Mouse (Mus musculus): Measurements from ENCODE around the gene Ano10. TPM values are rescaled to one million over a fixed set of nuclear protein-coding genes. Genes with fewer than 3 reads are reported as not detected.
A peak's percentile ranks its signal among the peaks of the same experiment; 100 is the strongest.

Gene Ano10
- total RNA-seq, 2 experiments from 2014 or later = 27.1 to 28.1 TPM

DNA sequence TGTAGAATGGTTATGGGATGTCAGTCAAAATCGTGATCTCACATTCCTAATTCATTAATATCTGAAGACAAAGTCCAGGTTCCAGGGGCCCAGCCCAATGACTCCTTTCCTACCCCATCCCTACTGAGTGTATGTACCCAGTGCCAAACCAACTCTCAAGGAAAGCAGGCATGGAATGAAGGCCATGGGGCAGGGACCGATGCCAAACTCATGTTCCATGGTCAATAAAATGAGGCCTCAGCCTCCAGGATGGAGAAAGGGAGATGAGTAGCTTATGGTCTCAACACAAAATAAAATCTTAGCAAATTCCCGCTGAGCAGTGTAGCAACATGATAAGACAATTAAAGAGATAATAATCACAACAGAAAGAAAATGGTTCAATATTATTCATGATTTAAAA, 39.8 kb downstream of the Ano10 start:
- intact Hi-C loops (cut with DNase I) = no loop called here
- DNase-seq (ENCODE audit: low spot score in 2 of 2) = no peak

DNA sequence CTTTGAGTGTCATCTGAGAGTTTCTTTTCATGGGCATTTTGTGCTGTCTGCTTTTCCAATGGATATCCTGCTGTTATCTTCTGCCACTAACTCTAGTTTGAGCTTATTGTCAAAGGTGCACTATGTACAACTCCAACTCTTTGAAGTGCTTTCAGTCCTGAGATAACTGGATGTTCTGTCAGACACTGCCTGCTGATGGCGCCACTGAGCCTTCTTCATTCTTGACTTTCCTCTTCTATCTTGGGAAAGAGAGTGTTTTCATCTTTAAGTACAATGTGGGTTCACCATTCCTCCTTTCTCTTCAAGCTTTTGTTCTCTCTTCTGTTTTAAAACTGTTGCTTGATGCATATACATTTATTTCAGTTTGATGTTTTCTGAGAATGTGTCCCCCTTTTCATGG, 42.1 kb downstream of the Ano10 start:
- DNase-seq (ENCODE audit: low spot score in 2 of 2) = no peak
- intact Hi-C loops (cut with DNase I) = no loop called here

DNA sequence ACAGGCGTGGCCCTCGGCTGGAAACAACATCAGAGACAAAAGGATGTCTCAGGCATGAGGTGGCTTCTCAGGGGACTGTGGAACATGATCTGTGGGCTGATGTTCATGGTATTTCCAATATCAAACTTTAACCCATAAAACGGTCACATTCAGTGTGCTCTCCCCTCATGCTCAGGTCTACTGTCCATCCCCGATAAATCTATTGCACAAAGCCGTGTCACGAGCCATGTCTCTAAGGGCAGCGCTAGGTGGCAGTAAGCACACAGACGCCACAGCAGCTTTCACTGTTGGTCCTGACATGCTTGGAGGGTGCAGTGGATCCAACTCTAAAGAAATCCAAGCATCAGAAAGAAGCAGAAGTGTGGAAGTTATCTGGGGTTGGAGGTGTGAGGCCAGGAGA, 46.1 kb downstream of the Ano10 start:
- peak; percentile 52 to 56 for DNase-seq (ENCODE audit: low spot score in 2 of 2)
- intact Hi-C loops (cut with DNase I) = loop anchor here (5.0 kb wide), 1 partner anchor 479 kb away; no protein-coding TSS in a partner anchor

DNA sequence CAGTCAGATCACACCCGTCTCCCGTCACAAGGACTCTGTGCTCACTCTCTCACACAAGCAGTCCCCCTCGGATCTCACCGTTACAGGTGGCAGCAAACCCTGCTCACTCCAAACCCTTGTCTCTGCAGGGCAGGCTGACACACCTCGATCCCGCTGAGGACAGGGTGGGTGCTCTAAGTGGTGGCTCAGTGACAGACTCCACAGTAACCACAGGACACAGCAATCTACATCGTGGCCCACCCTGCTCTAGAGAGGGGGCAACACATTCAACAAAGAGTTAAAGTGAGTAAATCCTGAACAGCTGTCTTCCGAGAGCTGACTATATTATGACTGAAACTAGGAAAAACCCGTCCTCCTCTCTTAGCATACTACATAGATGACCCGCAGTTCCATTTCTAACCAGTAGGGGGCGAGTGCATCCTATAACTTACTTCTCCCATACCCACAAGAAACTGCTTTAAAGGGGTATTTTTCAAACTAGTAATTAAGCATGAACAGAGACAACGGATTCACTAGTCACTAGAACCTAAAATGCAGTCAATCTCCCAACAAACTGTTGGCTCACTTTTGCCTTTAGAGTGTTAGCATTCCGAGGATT, 46.7 kb downstream of the Ano10 start:
- intact Hi-C loops (cut with DNase I) = loop anchor here (1.0 to 5.0 kb wide), 2 partner anchors 64 to 480 kb away; no protein-coding TSS in a partner anchor

DNA sequence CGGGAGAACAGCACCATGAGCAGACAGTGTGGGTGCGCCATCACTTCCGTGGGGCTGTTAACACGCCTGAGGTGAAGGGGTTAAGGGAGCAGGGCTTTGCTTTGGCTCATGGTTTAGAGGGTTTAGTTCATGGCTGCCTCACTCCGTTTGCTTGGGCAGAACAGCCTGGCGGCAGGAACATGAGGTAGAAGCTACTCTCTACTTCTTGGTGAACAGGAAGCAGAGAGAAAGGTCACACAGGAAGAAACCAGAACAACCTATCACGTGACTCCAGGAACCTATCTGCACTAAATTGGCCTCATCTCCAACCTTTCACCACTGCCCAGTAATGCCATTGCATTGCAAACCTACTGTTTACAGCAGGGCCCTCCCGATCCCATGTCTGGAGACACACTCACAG, 48.3 kb downstream of the Ano10 start:
- intact Hi-C loops (cut with DNase I) = loop anchor here (5.0 kb wide), 1 partner anchor 481 kb away; no protein-coding TSS in a partner anchor
- DNase-seq (ENCODE audit: low spot score in 2 of 2) = no peak

More for the DNA sequence above, 46.7 kb downstream of the Ano10 start:
- DNase-seq (ENCODE audit: low spot score in 2 of 2) = peak; percentile 86 to 88

DNA sequence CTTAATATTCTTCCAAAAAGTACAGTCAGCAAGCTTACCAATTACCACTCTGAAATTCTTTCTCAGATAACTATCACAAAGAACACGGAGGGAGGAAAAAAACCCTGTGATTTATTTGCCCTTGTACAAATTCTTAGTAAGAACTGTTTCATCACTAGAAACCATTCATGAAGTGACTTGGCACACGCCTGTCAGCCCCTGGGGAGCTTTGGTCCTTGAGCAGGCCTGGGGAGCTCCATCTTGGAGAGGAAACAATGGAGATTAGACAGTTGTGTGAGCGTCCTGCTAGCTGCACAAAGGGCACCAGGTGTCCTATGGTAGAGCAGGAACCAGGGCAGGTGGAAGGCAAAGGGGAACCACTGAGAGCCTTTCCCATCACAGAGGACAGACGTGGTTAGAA, 48.8 kb downstream of the Ano10 start:
- no peak for DNase-seq (ENCODE audit: low spot score in 2 of 2)
- intact Hi-C loops (cut with DNase I) = loop anchor here (5.0 kb wide), 1 partner anchor 482 kb away; no protein-coding TSS in a partner anchor

DNA sequence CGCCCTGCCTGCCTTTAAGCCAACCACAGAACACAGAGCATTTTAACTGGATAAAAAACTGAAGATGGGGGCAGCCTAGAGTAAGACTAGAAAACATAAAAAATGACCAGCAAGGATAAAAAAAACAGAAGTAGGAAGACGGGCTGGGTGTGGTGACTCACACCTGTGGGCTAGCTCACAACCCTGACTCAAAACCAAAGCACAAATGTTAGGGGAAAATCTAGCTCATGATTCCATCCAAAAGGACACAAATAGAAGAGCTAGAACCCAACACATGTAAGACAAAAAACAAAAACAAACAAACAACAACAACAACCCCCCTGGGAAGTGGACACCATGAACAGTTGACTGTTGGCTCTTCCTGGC, 49.4 kb downstream of the Ano10 start:
- DNase-seq (ENCODE audit: low spot score in 2 of 2) = peak in 1 of 2 experiments; percentile 22
- intact Hi-C loops (cut with DNase I) = loop anchor here (5.0 kb wide), 2 partner anchors 227 to 483 kb away; no protein-coding TSS in a partner anchor

DNA sequence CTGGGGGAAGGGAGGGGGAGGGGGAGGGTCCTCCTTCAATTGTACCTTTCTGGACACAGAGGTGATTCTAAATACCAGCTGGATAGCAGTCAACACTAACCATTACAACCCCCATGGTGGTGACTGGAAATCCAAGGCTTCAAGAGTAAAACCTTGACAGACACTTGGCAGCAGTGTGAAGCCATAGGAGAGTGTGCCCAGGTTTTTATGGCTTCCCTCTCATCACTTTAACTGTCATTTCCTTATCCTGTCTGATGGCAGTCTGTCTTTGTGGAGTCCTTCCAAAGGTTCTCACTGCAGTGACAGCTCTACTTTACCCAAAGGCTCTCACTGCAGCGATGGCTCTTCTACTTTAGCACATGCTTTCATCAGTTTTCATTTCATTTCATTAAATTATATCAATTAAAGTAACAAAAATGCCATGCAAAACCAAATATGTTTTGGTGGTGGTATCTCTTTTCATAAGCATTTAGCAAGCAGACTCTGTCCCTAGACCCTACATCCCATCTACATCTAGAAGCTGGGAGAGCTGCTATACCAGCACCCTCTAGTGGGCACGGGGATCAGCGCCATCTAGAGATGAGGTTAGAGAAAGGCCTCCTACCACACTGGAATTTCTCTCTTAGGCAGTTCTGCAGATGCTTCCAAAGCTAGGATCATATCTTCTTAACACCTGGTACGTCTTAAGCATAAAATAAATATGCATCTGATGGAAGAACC, 50.0 kb downstream of the Ano10 start:
- DNase-seq (ENCODE audit: low spot score in 2 of 2) = peak; percentile 71 to 82
- intact Hi-C loops (cut with DNase I) = loop anchor here (5.0 kb wide), 1 partner anchor 227 kb away; no protein-coding TSS in a partner anchor

DNA sequence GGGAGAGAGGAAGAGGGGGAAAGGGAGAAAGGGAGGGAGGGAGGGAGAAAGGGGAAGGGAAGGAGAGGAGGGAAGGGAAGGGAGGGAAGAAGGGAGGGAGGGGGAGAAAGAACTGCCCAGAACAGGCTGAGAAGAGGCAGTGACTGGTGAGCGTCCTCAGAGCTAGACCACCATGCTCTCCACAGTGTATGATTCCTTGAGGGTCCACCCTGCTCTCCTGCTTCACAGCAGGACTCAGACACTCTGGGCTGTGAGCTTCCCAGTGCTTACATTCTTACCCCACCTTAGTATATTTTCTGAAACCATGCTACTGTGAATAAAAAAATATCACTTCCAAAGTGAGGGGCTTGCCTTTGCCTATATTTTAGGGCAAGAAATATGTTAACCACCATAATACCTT, 50.9 kb downstream of the Ano10 start:
- DNase-seq (ENCODE audit: low spot score in 2 of 2) = no peak
- intact Hi-C loops (cut with DNase I) = loop anchor here (5.0 kb wide), 1 partner anchor 226 kb away; no protein-coding TSS in a partner anchor

DNA sequence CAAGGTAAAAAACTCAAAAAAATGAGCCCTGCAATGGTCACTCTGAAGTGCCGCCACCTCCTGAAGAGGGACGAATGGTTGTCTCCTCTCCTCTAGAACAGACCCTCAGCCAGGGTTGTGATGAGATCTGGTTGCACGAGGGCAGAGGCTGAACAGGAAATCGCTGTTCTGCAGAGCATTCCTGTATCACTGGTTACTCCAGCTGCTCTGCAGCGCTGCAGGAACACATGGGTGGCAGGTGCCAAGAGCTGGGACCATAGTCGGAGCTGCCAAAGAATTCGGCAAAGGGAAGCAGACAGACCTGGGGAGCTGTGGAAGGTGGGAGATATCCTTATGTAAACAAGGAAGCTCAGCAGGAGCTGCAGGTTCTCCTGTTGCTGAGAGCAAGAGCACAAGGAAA, 51.4 kb downstream of the Ano10 start:
- intact Hi-C loops (cut with DNase I) = loop anchor here (5.0 kb wide), 1 partner anchor 226 kb away; no protein-coding TSS in a partner anchor
- no peak for DNase-seq (ENCODE audit: low spot score in 2 of 2)

DNA sequence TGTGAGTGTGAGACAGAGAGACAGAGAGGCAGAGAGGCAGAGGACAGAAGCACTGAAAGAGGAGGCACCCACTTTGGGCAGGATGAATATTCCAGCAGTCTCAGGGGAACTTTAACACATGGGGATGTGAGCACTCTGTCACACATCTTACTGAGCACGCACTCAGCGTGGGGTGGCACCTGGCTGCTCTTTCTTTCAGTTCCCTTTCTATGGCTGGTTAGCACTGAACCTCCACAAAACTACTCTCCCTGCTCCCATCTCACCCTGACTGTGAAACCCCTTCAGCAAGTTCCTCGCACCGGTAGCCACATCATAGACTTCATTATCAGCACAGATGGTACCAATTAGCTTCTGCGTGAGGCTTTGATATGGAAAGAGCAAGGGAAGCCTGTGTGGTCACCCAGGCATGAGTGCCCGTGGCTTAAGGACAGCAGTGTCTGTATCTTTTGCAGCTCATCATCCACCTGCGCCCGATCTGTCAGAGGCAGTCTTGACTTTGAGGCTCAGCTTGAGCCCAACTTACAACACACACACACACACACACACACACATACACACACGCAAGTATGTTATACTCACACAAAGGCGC, 52.3 kb downstream of the Ano10 start:
- intact Hi-C loops (cut with DNase I) = loop anchor here (5.0 kb wide), 1 partner anchor 225 kb away; no protein-coding TSS in a partner anchor
- no peak for DNase-seq (ENCODE audit: low spot score in 2 of 2)

DNA sequence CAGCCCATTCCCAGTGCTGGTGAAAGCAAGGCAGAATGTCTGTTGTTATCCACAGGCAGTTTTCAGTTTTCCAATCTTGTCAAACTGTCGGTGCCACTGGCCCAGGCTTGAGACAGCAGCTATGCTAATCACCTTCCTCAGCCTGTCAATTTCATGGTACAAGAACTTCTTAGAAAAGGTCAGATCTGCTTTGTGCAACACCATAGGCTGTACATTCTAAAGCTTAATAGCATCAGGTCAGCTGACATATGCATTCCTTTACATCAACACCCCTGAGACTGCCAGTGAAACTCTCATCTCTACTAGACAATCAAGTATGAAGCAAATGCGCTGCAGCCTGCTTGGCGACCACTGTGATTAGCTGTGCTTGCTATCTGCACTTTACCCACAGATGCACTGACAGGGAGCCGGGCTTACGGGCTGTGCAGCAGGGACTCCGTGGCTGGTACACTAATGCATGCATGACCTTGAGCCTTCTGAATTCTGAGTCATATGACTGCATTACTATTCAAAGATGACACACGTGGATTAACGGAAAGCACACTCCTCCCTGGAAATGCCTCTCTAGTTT, 53.5 kb downstream of the Ano10 start:
- intact Hi-C loops (cut with DNase I) = loop anchor here (5.0 kb wide), 1 partner anchor 223 kb away; no protein-coding TSS in a partner anchor

DNA sequence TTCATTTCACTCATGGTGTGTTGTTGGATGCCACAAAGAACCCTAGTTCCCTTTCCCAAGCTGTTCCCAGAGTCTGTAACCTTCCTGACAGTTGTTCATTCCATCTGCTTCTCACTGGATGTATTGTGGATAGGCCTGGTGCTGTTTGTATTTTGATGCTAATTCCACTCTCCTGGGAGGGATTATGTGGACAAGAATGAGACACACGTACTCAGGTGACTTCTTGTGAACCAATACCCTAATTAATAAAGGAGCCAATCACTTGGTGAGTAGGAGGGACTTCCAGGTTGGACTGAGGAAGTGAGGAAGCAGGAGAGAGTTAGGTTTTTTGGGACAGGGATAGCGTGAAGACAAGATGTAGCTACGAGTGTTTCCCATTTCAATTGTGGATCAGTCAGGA, 59.5 kb downstream of the Ano10 start:
- DNase-seq (ENCODE audit: low spot score in 2 of 2) = no peak
- intact Hi-C loops (cut with DNase I) = no loop called here

More for the DNA sequence above, 53.5 kb downstream of the Ano10 start:
- no peak for DNase-seq (ENCODE audit: low spot score in 2 of 2)

DNA sequence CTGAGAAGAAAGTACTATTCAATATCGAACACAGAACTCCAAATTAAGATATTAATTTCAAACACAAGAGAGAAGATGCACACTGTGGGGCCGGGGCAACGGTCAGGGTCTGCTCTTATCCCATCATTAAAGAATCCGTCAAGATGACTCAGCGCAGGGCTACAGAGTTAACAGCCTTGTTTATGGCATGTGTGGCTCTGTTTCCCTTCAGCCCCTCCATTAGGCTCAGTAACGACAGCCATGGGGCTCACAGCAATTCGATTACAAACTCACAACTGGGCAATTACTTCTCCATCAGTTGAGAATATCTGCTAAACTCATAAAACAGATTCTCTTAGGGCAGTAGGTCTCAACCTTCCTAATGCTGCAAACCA, 60.3 kb downstream of the Ano10 start:
- intact Hi-C loops (cut with DNase I) = no loop called here
- DNase-seq (ENCODE audit: low spot score in 2 of 2) = no peak

DNA sequence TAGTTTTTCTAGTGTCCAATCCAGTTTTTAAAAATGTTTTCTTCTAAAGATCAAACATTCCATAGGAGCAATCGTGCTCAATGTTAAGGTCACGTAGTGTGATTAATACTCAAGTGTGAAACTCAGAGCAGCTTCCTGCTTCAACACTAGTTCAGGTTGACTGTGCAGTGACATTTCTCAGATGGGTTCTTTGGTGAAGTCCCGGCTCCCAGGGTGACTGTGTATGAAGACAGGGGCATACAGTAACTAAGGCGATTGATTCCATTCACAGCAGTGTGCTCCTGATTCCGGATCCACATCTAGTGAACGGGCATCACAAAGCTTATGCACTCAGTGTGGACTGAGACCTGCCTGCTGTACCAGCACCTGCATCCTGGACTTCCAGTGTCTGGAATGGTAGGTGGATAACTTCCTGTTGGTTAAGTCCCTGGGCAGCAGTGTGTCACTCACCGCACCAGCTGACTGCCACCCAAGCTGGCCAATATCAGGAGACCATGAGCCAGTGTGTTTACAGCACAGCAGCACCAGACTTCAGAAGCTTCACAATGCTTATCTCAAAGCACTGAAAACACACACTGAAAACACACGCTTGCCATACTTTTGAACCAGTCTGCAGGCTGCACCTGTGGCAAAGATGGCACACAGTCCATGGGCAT, 60.8 kb downstream of the Ano10 start:
- intact Hi-C loops (cut with DNase I) = no loop called here
- DNase-seq (ENCODE audit: low spot score in 2 of 2) = no peak

DNA sequence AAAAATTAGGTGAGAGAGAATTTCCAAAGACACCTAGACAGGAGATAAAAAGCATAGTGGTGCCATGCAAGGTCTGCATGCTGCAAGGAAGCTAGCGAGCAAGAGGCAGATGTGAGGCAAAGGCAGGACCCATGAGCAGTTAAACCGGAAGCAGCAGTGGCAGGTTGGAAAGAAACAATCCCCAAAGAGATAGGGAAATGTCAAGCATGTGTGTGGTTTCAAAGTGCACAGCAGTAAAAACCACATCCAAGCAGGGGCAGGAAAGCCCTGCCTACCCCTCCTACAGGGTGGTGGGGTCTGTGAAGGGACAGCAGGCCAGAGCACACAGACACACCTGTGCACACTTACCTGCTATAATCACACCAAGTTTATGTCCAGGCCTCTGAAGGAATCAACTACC, 61.3 kb downstream of the Ano10 start:
- intact Hi-C loops (cut with DNase I) = no loop called here
- no peak for DNase-seq (ENCODE audit: low spot score in 2 of 2)

DNA sequence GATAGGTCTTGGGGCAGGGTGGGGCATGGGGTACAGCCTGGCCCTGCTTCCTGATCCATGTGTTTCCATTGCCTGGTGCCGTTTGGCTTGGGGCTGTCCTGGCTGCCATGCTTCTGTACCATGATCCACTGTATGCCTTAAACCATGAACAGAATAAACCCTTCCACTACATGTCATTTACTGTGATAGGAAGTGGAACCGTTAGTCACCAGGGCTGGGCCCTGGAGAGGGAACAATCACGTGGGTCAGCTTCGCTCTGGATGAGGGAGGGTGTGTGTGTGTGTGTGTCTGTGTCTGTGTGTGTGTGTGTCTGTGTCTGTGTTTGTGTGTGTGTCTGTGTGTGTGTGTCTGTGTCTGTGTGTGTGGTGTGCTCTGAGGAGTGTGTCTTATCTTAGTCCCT, 63.5 kb downstream of the Ano10 start:
- intact Hi-C loops (cut with DNase I) = no loop called here

DNA sequence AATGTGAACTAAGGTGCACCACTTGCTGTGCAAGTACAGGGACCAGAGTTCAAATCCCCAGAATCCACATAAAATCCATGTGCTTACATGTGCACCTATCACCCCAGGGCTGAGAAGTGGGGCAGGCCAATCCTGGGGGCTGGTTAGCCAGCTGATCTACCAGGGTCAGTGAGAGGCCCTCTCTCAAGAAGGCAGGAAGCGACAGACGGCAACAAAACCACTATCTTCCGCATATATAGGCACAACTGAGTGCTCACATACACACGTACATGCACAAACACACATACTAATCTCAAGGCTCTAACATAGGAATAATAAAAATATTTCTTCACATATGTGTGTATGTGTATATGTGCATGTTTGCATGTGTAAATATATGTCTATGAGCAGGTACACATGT, 67.8 kb downstream of the Ano10 start:
- intact Hi-C loops (cut with DNase I) = no loop called here
- DNase-seq (ENCODE audit: low spot score in 2 of 2) = no peak

More for the DNA sequence above, 63.5 kb downstream of the Ano10 start:
- DNase-seq (ENCODE audit: low spot score in 2 of 2) = no peak

DNA sequence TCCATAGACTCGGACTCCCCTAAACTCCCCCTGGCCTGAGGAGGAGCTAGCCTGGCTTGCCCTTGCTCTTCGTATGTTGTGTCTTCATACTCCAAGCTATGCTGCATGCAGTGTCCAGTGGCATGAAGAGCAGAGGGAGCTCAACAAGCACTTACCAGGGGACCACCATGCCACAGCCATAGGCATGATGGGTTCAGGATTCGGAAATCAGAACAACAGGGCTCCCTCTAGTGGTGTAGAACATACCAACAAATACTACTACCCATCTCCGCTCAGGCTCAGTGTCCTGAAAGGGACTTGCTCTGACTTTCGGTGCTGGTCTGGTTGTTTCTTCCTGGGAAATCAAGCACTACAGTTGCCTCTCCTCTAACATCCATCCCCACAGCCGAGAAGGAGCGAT, 68.9 kb downstream of the Ano10 start:
- intact Hi-C loops (cut with DNase I) = no loop called here
- DNase-seq (ENCODE audit: low spot score in 2 of 2) = peak; percentile 38 to 47

DNA sequence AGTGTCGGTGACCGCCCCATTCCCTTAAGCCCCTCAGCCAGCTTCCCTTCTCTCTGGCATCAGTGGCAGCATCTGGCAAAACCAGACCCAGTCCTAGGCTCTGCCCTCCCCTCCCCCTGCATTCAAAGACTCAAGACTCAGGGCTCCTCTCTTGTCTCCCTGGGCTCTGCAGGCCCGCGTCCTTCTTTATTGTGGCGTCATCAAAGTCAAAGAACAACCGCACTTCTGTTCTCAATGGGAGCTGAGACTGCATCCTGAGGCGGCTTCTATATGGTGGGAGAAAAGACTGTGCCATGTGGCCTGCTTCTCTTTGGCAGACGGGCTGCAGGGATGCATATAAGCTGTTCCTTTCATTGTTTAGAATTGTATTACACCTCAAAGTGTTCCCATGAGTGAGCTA, 71.2 kb downstream of the Ano10 start:
- no peak for DNase-seq (ENCODE audit: low spot score in 2 of 2)
- intact Hi-C loops (cut with DNase I) = no loop called here
